Mouse (Mus musculus) thymus, adult 2 months (tissue): Measurements from ENCODE around the gene Kcnt1. TPM values are rescaled to one million over a fixed set of nuclear protein-coding genes. Genes with fewer than 3 reads are reported as not detected.

ENCODE experiments used
- DNase-seq: peaks from one replicate; pipeline ENCODE4 v3.0.0; 2021
- H3K27ac ChIP-seq: fragments of 200-500 bp; 2 replicates; pipeline ENCODE4 v1.5.1; 2012; ENCODE audit warnings: low read length, control low read depth; ENCODE audit not compliant: control insufficient read depth, insufficient read depth
- H3K27me3 ChIP-seq: fragments of 200-500 bp; 2 replicates; pipeline ENCODE4 v1.6.1; 2012; ENCODE audit warnings: mild to moderate bottlenecking, low read length, moderate library complexity, mixed read lengths; ENCODE audit not compliant: control insufficient read depth, insufficient read depth
- H3K36me3 ChIP-seq: fragments of 200-500 bp; 2 replicates; pipeline ENCODE4 v1.6.1; 2012; ENCODE audit warnings: mild to moderate bottlenecking, low read length, moderate library complexity; ENCODE audit not compliant: control insufficient read depth, insufficient read depth
- H3K4me1 ChIP-seq: fragments of 200-500 bp; replicated peaks from 2 replicates; pipeline ENCODE4 v1.6.1; 2012; ENCODE audit warnings: low read length; ENCODE audit not compliant: control insufficient read depth, insufficient read depth
- H3K4me3 ChIP-seq: fragments of 200-500 bp; 2 replicates; pipeline ENCODE4 v1.5.1; 2012; ENCODE audit warnings: mild to moderate bottlenecking, low read length, control low read depth, moderate library complexity; ENCODE audit not compliant: control insufficient read depth, insufficient read depth
- CTCF ChIP-seq: fragments of 200-500 bp; IDR thresholded peaks from 2 replicates; pipeline ENCODE4 v1.5.1; 2012; ENCODE audit warnings: mild to moderate bottlenecking, control low read depth, low read length, moderate library complexity, borderline replicate concordance; ENCODE audit not compliant: control insufficient read depth, poor library complexity, insufficient read depth; ENCODE audit errors: extremely low read depth
- POLR2A ChIP-seq: fragments of 200-500 bp; IDR thresholded peaks from 2 replicates; pipeline ENCODE4 v1.6.1; 2012; ENCODE audit warnings: mild to moderate bottlenecking, low read length, control low read depth, moderate library complexity; ENCODE audit not compliant: control insufficient read depth, poor library complexity, insufficient read depth; ENCODE audit errors: extremely low read depth
- WGBS: fragments of 180-500 bp; shearing (Covaris S2); methylation state at CpG from one replicate; pipeline ENCODE4 v1.1.7; 2018; 5-methylcytosine and 5-hydroxymethylcytosine counted together
- polyA plus RNA-seq: library from polyadenylated mRNA; depleted of rRNA; stranded (reverse); fragments of >200 nt; gene quantifications from 2 replicates; pipeline ENCODE4 v1.2.3, GENCODE M21; 2012

Kcnt1 gene
- polyA plus RNA-seq, 1 experiment: 1.1 TPM

DNA sequence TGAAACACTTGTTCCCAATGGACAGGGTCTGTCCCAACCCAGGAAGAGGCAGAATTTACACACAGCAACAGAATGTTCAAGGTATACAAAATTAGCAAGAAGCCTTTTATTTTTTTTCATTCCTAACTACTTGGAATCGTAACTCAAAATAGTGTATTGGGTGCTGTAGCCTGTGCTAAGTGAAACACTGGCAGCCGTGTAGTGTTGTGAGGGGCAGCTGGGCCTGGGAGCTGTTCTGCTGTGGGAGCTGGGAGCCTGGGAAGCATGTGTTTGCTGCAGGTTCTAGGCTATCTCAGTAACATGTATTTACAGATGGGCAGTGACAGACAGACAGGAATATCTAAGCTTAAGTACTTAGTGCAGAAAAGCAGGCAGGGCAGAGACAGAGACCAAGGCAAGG, 54.9 kb downstream of the Kcnt1 start:
- 94% methylated on average over 2 of the region's 2 CpGs for WGBS
- H3K36me3 ChIP-seq: no peaks in the 10 kb centered on the region
- DNase-seq: no peak
- peaks cover 2% of the 10 kb centered on the region for H3K4me1 ChIP-seq
- no peak overlapping the region for H3K4me3 ChIP-seq
- TF ChIP-seq POLR2A: no peak
- no peak for TF ChIP-seq CTCF
- no peaks in the 10 kb centered on the region for H3K27me3 ChIP-seq
- no peak overlapping the region for H3K27ac ChIP-seq

DNA sequence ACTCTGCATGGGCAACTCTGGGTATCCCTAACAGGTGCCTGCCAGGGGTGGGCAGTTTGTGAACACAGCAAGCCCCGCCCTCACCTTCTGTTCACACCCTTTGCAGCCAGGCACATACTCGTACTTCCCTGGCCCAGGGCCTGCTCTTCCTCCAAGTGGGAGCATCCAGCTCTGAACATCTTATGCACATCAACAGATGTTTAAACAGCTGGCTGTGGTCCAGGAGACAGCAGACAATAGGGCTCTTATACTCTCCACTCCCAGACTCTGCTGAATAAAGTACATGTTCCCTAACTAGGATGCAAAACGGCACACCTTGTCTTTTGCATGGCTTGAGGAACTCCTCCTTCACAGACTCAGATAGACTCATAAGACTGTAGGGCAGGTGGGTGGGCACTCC, 56.4 kb downstream of the Kcnt1 start:
- no peak for DNase-seq
- no peaks in the 10 kb centered on the region for H3K4me1 ChIP-seq
- 87% methylated on average over 3 of the region's 3 CpGs for WGBS
- no peaks in the 10 kb centered on the region for H3K36me3 ChIP-seq
- H3K4me3 ChIP-seq: no peak overlapping the region
- no peaks in the 10 kb centered on the region for H3K27me3 ChIP-seq
- H3K27ac ChIP-seq: no peak overlapping the region
- no peak for TF ChIP-seq POLR2A

DNA sequence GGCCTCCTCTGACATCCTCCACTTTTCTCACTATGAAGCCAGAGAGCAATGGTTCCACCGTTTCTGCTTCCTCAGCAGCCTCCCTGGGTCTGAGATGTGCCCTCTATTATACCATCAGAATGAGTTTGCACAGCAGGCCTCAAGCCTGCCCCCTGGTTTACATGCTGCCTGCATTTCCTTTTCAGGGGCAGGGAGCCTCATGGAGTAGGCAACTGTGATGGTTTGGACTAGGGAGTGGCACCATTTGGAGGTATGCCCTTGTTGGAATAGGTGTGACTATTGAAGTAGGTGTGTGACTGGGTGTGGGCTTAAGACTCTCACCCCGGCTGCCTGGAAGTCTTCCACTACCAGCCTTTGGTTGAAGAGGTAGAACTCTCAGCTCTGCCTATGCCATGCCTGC, 60.3 kb downstream of the Kcnt1 start:
- Histone ChIP-seq H3K36me3 (no peaks in the 10 kb centered on the region), H3K27ac (no peak overlapping the region), H3K4me1 (no peaks in the 10 kb centered on the region), H3K4me3 (no peak overlapping the region), H3K27me3 (no peaks in the 10 kb centered on the region)
- DNase-seq: no peak
- TF ChIP-seq CTCF: no peak
- no peak for TF ChIP-seq POLR2A
- 82% methylated on average over 2 of the region's 2 CpGs for WGBS

DNA sequence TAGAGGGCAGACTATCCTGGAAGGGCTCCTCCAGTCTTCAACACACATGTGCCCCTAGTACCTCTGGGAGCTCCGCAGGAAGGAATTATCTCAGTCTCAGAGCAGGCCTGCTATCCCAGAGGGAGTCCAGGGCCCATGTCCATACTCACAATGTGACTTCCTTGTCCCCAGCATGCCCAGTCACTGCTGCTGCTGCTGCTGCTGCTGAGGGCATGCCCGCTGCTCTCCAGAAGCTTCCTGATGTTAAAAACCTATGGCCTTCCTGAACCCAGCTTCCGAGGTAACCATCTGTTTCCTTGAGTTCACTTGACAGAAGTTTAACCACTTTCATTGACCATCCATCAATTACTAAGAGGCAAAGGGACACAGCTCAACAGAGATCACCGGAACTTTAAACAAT, 61.4 kb downstream of the Kcnt1 start:
- H3K36me3 ChIP-seq: peaks cover 7% of the 10 kb centered on the region
- no peaks in the 10 kb centered on the region for H3K27me3 ChIP-seq
- 78% methylated on average over 4 of the region's 4 CpGs for WGBS
- no peak overlapping the region for H3K4me3 ChIP-seq
- no peak overlapping the region for H3K27ac ChIP-seq
- no peak for TF ChIP-seq CTCF
- no peak for TF ChIP-seq POLR2A
- DNase-seq: no peak
- H3K4me1 ChIP-seq: no peaks in the 10 kb centered on the region

DNA sequence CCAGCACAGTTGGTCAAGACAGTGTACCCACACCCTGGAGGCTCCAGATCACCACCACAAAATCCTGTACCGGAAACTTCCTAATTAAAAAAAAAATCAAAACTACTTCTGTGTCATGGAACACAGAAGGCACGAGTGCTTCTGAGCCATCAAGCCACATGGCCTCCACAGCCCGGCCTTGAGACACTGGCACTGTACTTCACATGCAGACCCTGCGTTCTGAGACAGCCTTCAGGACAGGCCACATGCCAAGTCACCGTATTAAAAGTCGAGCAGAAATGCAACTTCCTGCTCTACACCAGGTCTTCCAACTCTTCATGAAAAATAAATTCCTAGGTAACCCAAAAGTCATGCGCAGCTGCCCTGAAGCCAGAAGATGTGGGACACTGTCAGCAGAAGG, 64.3 kb downstream of the Kcnt1 start:
- Histone ChIP-seq H3K4me1 (no peaks in the 10 kb centered on the region), H3K4me3 (no peak overlapping the region), H3K27ac (no peak overlapping the region), H3K27me3 (no peaks in the 10 kb centered on the region), H3K36me3 (peaks cover 12% of the 10 kb centered on the region)
- TF ChIP-seq POLR2A (no peak), CTCF (no peak)
- 88% methylated on average over 7 of the region's 7 CpGs for WGBS
- no peak for DNase-seq

DNA sequence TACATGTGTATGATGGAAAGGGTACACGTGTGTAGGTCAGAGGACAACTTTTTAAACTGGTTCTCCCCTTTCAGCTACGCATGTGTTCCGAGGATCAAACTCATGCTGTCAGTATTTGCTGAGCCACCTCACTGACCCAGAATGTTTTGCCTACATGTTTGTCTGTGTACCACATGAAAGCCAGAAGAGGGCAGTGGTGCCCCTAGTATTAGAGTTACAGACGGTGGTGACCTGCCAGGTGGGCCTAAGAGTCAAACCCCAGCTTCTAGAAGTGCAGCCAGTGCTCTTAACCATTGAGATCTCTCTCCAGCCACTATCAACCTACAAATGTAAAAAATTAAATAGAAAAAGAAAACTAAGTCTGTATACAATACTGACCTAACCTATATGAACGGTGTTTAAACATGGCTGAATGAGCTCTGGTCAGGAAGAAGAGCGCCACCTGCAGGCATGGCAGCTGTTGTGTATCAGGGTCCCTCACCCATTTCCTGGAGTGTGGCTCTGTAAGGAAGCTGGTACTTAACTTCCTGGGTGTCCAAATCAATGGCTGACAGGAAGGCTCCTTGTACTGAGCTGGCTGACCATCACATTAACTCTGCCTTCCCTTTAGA, 67.8 kb downstream of the Kcnt1 start:
- WGBS: 90% methylated on average over 6 of the region's 6 CpGs
- DNase-seq: peak; percentile 22
- TF ChIP-seq POLR2A (no peak), CTCF (no peak)
- no peaks in the 10 kb centered on the region for H3K4me1 ChIP-seq
- H3K36me3 ChIP-seq: peaks cover 42% of the 10 kb centered on the region
- no peak overlapping the region for H3K4me3 ChIP-seq
- no peak overlapping the region for H3K27ac ChIP-seq
- no peaks in the 10 kb centered on the region for H3K27me3 ChIP-seq

DNA sequence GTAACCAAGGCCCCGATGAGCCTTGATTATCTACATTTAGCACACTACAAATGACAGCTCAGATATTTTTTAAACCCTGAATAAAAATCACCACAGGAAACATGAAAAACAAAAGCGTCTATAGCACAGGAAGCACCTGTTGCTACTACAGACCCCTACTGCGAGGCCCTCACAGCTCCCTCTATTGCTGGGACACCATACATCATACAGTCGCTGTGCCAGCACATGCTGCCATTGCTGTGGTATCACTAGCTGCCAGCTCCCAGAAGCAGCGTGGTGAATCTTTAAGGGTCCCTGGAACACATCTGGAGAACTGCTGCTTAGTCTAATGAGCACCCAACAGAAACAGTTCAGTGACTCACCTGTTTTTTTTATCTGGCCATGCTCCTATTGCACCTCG, 77.0 kb downstream of the Kcnt1 start:
- peaks cover 39% of the 10 kb centered on the region for H3K36me3 ChIP-seq
- peak overlapping the region; percentile 89 for H3K27ac ChIP-seq
- 10% methylated on average over 6 of the region's 6 CpGs for WGBS
- H3K27me3 ChIP-seq: no peaks in the 10 kb centered on the region
- H3K4me1 ChIP-seq: peaks cover 11% of the 10 kb centered on the region
- H3K4me3 ChIP-seq: no peak overlapping the region
- TF ChIP-seq POLR2A: no peak
- TF ChIP-seq CTCF: no peak
- DNase-seq: peak; percentile 54
